Mouse (Mus musculus) small intestine, adult 2 months (tissue): ENCODE results near the gene Laptm4a.

Source experiments
- CTCF ChIP-seq: fragments of 200-500 bp; IDR thresholded peaks from 2 replicates; pipeline ENCODE4 v1.5.1; 2012; ENCODE audit warnings: low read depth, mild to moderate bottlenecking, control low read depth, inconsistent platforms, low read length, moderate library complexity, mixed read lengths; ENCODE audit not compliant: insufficient replicate concordance, insufficient read length; ENCODE audit errors: extremely low read depth
- POLR2A ChIP-seq: fragments of 200-500 bp; IDR thresholded peaks from 2 replicates; pipeline ENCODE4 v1.6.1; 2012; ENCODE audit warnings: low read depth, mild to moderate bottlenecking, control low read depth, inconsistent platforms, low read length, moderate library complexity

GRCm38 (mm10) chr12:8879389-8879788, 42.1 kb upstream of the Laptm4a start:
- TF ChIP-seq CTCF (no peak), POLR2A (no peak)
